20 mouse cellular contexts compared by ENCODE assay signal in the genomic region with DNA sequence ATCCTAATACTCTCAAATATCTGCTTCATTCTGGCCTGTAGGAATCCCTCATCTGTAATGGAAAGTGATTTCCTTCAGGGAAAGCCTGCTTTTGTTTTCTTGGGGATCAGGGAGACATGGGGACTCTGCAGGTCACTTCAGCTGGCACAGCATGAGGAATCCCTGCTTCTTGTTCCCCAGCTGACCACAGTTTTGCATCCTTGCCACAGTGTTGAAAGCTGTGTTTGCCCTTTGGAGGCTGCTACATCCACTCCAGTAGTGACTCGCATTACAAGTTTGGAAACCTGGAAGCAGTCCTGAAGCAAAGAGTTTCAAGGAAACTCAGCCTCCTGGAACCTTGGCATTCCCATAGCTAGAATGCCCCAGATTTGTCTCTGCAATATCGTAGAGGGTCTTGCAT. TPM values are rescaled to one million over a fixed set of nuclear protein-coding genes. Genes with fewer than 3 reads are reported as not detected.
"Had no signal": no experiment of that assay in that cellular context is flagged by ENCODE, and none has a peak within 500 bp of the region (broad histone marks: within the 10 kb centered on the region; RNA-seq: fewer than 3 reads in every experiment).

No protein-coding gene starts in this region.

- H3K27ac ChIP-seq: midbrain, embryonic 10.5 days; midbrain, embryonic 12.5 days; neural tube, embryonic 13.5 days; neural tube, embryonic 15.5 days had no signal

- H3K4me2 ChIP-seq: lung, embryonic 14.5 days; midbrain, embryonic 12.5 days; neural tube, embryonic 13.5 days; neural tube, embryonic 15.5 days had no signal

- ATAC-seq: midbrain, embryonic 16.5 days had no signal

- H3K9me3 ChIP-seq: midbrain, embryonic 10.5 days; midbrain, embryonic 12.5 days; neural tube, embryonic 13.5 days; neural tube, embryonic 15.5 days had no signal

- H3K4me3 ChIP-seq: midbrain, embryonic 10.5 days; midbrain, embryonic 12.5 days; myocyte; neural tube, embryonic 13.5 days; neural tube, embryonic 15.5 days had no signal

- DNase-seq: lung, adult 18-20 months; lung, embryonic 14.5 days; lung, postnatal 10 days; lung, postnatal 4 days; midbrain, embryonic 14.5 days; retina, postnatal 1 day; right cerebral cortex, adult 18-20 months; right cerebral cortex, postnatal 14 days; spleen, adult 18-20 months; thymus, adult 18-20 months; thymus, postnatal 14 days; thymus, postnatal 36 days had no signal

- H3K27me3 ChIP-seq: midbrain, embryonic 12.5 days; neural tube, embryonic 13.5 days; neural tube, embryonic 15.5 days had no signal

- H3K36me3 ChIP-seq: midbrain, embryonic 10.5 days; midbrain, embryonic 12.5 days; neural tube, embryonic 13.5 days; neural tube, embryonic 15.5 days had no signal

- H3K9ac ChIP-seq: lung, embryonic 14.5 days; midbrain, embryonic 12.5 days; neural tube, embryonic 13.5 days; neural tube, embryonic 15.5 days had no signal

RNA-seq across cellular contexts. Expression of a gene that starts 35.4 kb away (rescaled TPM):
- total RNA-seq: megakaryocyte, adult 5-6 weeks; megakaryocyte-erythroid progenitor cell, adult 5-6 weeks had no signal
